Mouse (Mus musculus): ENCODE data around the gene Tnf. TPM values are rescaled to one million over a fixed set of nuclear protein-coding genes. Genes with fewer than 3 reads are reported as not detected.

Gene Tnf
- total RNA-seq, 2 experiments from 2014 or later, result 0.52 TPM; not detected in 1

- no peak for DNase-seq
- intact Hi-C loops (cut with DNase I), result no loop called here
These were observed 635 bp upstream of the Tnf start for GRCm38 (mm10) chr17:35202442-35202841.

- intact Hi-C loops (cut with DNase I), result no loop called here
- no peak for DNase-seq
These were observed 679 bp downstream of the Tnf start for GRCm38 (mm10) chr17:35201128-35201527.

- intact Hi-C loops (cut with DNase I), result no loop called here
- DNase-seq, result no peak
These were observed 1.4 kb downstream of the Tnf start for GRCm38 (mm10) chr17:35200398-35200797.

- intact Hi-C loops (cut with DNase I), result no loop called here
- DNase-seq, result no peak
These were observed 2.9 kb downstream of the Tnf start for GRCm38 (mm10) chr17:35198946-35199345.

- intact Hi-C loops (cut with DNase I), result no loop called here
- DNase-seq, result no peak
These were observed 3.8 kb downstream of the Tnf start for GRCm38 (mm10) chr17:35198029-35198428.

GRCm38 (mm10) chr17:35197126-35197525 is 4.7 kb downstream of the Tnf start:
- DNase-seq, result no peak
- intact Hi-C loops (cut with DNase I), result no loop called here

GRCm38 (mm10) chr17:35196321-35196641 is 5.5 kb downstream of the Tnf start:
- intact Hi-C loops (cut with DNase I), result no loop called here
- DNase-seq, result no peak

GRCm38 (mm10) chr17:35195631-35196320 is 6.0 kb downstream of the Tnf start:
- intact Hi-C loops (cut with DNase I), result loop anchor here (2.0 kb wide), 1 partner anchor 29 kb away; no protein-coding TSS in a partner anchor
- peak; percentile 78 for DNase-seq

- intact Hi-C loops (cut with DNase I), result loop anchor here (2.0 kb wide), 1 partner anchor 28 kb away; no protein-coding TSS in a partner anchor
- no peak for DNase-seq
These were observed 6.8 kb downstream of the Tnf start for GRCm38 (mm10) chr17:35194844-35195630.

GRCm38 (mm10) chr17:35193881-35194843 is 7.6 kb downstream of the Tnf start, which contains the start of gene Ltb:
TSS of gene Ltb (plus strand) at chr17:35194439.
- intact Hi-C loops (cut with DNase I), result loop anchor here (2.0 kb wide), 1 partner anchor 27 kb away; no protein-coding TSS in a partner anchor
- DNase-seq, result no peak

- intact Hi-C loops (cut with DNase I), result no loop called here
- no peak for DNase-seq
These were observed 8.9 kb downstream of the Tnf start for GRCm38 (mm10) chr17:35192924-35193323.

- intact Hi-C loops (cut with DNase I), result no loop called here
- DNase-seq, result no peak
These were observed 10.1 kb downstream of the Tnf start for GRCm38 (mm10) chr17:35191723-35192122.

- no peak for DNase-seq
- intact Hi-C loops (cut with DNase I), result no loop called here
These were observed 11.7 kb downstream of the Tnf start for GRCm38 (mm10) chr17:35190096-35190495.

GRCm38 (mm10) chr17:35189186-35189585 is 12.6 kb downstream of the Tnf start:
- DNase-seq, result no peak
- intact Hi-C loops (cut with DNase I), result no loop called here

GRCm38 (mm10) chr17:35187959-35188610 is 13.7 kb downstream of the Tnf start, which contains the start of gene Lst1:
TSS of gene Lst1 (minus strand) at chr17:35188439.
- intact Hi-C loops (cut with DNase I), result no loop called here

GRCm38 (mm10) chr17:35187345-35187744 is 14.5 kb downstream of the Tnf start:
- DNase-seq, result no peak
- intact Hi-C loops (cut with DNase I), result no loop called here

More at GRCm38 (mm10) chr17:35187959-35188610, 13.7 kb downstream of the Tnf start, which contains the start of gene Lst1:
- no peak for DNase-seq

- DNase-seq, result peak; percentile 14
- intact Hi-C loops (cut with DNase I), result no loop called here
These were observed 15.1 kb downstream of the Tnf start for GRCm38 (mm10) chr17:35186681-35187080.

- peak; percentile 46 for DNase-seq
- intact Hi-C loops (cut with DNase I), result no loop called here
These were observed 15.9 kb downstream of the Tnf start for GRCm38 (mm10) chr17:35185639-35186611.

GRCm38 (mm10) chr17:35180093-35180492 is 21.7 kb downstream of the Tnf start:
- intact Hi-C loops (cut with DNase I), result no loop called here
- no peak for DNase-seq
